Mouse (Mus musculus) hindbrain, embryonic 12.5 days (tissue): ENCODE measurements at regions not wholly inside any gene's neighbourhood (a gene's known extent, or its start where the extent isn't known, plus 50 kb on each side); places are given as distances from the start of the nearest gene placed in this dataset.

Experiments
- ATAC-seq: fragments of 200-750 bp; cut with Nextera tagmentation; 2 replicates; pipeline ENCODE4 v1.8.0; 2017; ENCODE audit warnings: moderate TSS enrichment; ENCODE audit not compliant: low FRiP score
- H3K27ac ChIP-seq: fragments of 300-500 bp; sonication (generic); 2 replicates; pipeline ENCODE4 v1.5.1; 2016; ENCODE audit warnings: mild to moderate bottlenecking
- H3K27me3 ChIP-seq: fragments of 300-500 bp; sonication (generic); 2 replicates; pipeline ENCODE4 v1.6.1; 2016; ENCODE audit warnings: mild to moderate bottlenecking
- H3K36me3 ChIP-seq: fragments of 300-500 bp; sonication (generic); 2 replicates; pipeline ENCODE4 v1.6.1; 2016; ENCODE audit warnings: mild to moderate bottlenecking
- H3K4me1 ChIP-seq: fragments of 300-500 bp; sonication (generic); 2 replicates; pipeline ENCODE4 v1.6.1; 2016
- H3K4me2 ChIP-seq: fragments of 300-500 bp; sonication (generic); replicated peaks from 2 replicates; pipeline ENCODE4 v1.6.1; 2016; ENCODE audit warnings: mild to moderate bottlenecking
- H3K4me3 ChIP-seq: fragments of 300-500 bp; sonication (generic); 2 replicates; pipeline ENCODE4 v1.5.1; 2016; ENCODE audit warnings: mild to moderate bottlenecking
- H3K9ac ChIP-seq: fragments of 300-500 bp; sonication (generic); 2 replicates; pipeline ENCODE4 v1.6.1; 2016; ENCODE audit warnings: mild to moderate bottlenecking, moderate library complexity
- H3K9me3 ChIP-seq: fragments of 300-500 bp; sonication (generic); replicated peaks from 2 replicates; pipeline ENCODE4 v1.6.1; 2016; ENCODE audit warnings: mild to moderate bottlenecking
- WGBS: fragments of 180-500 bp; shearing (Covaris S2); methylation state at CpG from one replicate; pipeline ENCODE4 v1.1.7; 2016; 5-methylcytosine and 5-hydroxymethylcytosine counted together

DNA sequence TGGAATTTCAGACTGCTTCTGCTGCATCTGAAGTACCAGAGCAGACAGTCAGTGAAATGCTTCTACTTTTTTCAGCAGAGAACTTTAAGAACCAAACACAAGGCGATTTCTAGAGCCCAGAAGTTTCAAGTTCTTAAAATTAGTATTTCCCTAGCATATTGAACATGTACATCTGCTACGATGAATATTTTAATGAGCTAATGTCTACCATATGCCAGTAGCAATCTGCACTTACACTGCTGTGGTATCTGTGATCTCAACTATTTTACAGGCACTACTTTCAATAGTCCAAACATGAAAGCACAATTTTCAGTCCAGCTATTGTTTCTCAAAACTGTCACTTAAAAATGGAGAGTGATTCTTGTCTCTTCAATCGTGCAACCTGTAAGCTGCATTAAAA is 339.9 kb upstream of the Smc2 start:
- Histone ChIP-seq H3K27me3 (no peaks in the 10 kb centered on the region), H3K27ac (no peak overlapping the region), H3K9me3 (no peaks in the 10 kb centered on the region), H3K9ac (no peak overlapping the region), H3K36me3 (no peaks in the 10 kb centered on the region), H3K4me2 (no peak overlapping the region), H3K4me1 (no peaks in the 10 kb centered on the region), H3K4me3 (no peak overlapping the region)
- no peak for ATAC-seq
- WGBS: 77% methylated on average over 3 of the region's 3 CpGs

DNA sequence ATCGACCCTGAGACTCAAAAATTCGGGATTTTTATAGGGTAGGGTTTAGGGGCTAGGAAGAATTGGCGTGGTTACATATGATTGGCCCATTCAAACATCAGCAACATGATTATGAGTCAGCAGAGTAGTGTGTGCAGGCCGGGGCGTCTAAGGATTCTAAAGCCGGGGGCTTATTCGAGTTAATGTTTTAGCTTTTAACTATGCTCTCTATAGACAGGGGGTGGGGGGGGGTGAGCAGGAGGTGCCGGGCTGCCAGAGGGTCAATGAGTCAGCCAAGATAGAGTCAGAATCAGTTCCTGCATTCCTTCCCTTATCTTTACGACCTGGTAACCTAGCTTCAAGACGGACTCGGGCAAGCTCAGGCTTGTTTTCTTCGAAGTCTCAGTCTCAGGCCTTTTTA is 333.2 kb upstream of the Smc2 start:
- Histone ChIP-seq H3K4me3 (no peak overlapping the region), H3K27me3 (no peaks in the 10 kb centered on the region), H3K36me3 (no peaks in the 10 kb centered on the region), H3K4me1 (no peaks in the 10 kb centered on the region), H3K4me2 (no peak overlapping the region), H3K9ac (no peak overlapping the region), H3K27ac (no peak overlapping the region), H3K9me3 (no peaks in the 10 kb centered on the region)
- WGBS: 86% methylated on average over 12 of the region's 12 CpGs
- no peak for ATAC-seq

DNA sequence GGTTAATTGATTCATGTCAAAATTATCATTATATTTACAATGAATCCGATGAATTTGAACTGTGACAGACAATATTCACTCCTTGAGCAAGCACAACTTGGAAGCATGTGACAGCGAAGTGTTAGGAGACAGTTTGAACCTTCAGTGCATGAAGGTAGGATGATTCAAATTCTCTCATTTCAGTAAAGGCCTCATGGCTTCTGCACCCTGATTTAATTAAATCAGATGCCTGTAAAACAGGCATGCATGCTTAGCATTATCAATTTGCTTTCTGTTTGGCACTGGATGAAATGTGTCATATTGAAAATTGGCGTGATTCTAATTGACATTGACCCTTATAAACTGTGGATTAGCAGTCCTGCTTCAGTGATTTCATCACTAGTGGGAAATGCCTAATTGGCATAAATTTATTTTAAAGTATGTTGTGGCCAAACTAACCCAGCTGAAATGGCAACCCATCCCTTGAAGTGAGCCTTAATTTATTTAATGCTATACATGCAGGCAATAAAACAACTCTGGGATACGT is 321.2 kb upstream of the Smc2 start:
- 77% methylated on average over 4 of the region's 4 CpGs for WGBS

DNA sequence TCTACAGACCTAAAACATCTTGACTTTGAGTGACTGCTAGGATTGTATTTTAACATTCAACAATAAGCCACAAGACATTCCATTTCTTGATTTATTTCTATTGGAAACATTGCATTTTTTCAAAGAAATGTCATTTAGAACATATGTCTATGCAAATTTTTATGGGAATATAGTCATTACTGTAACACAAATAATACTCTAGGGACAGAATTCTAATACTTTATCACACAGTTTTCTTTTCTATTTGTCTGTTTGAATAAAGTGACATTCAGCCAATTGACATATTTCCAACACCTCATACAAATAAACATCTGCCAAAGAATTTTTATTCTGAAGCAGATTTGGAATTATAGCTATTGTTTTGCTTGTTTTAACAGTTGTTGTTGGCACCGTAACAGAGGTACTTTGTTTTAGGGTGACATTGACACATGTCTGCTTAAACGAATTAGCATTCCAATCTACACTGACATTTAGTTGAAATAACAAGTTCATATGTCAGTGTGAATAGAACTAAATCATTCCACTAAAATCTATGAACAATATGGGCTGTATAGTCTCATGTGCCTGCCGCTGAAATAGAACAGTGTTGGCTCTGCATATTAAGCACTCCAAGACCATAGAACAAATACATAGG is 320.5 kb upstream of the Smc2 start:
- WGBS: 64% methylated on average over 3 of the region's 3 CpGs
- Histone ChIP-seq H3K27ac (no peak overlapping the region), H3K36me3 (no peaks in the 10 kb centered on the region), H3K9me3 (no peaks in the 10 kb centered on the region), H3K4me3 (no peak overlapping the region), H3K4me2 (no peak overlapping the region), H3K4me1 (no peaks in the 10 kb centered on the region), H3K27me3 (no peaks in the 10 kb centered on the region), H3K9ac (no peak overlapping the region)
- ATAC-seq: no peak

More for the DNA sequence above, 321.2 kb upstream of the Smc2 start:
- Histone ChIP-seq H3K4me1 (no peaks in the 10 kb centered on the region), H3K4me3 (no peak overlapping the region), H3K27ac (no peak overlapping the region), H3K4me2 (no peak overlapping the region), H3K27me3 (no peaks in the 10 kb centered on the region), H3K9ac (no peak overlapping the region), H3K36me3 (no peaks in the 10 kb centered on the region), H3K9me3 (no peaks in the 10 kb centered on the region)
- ATAC-seq: no peak

DNA sequence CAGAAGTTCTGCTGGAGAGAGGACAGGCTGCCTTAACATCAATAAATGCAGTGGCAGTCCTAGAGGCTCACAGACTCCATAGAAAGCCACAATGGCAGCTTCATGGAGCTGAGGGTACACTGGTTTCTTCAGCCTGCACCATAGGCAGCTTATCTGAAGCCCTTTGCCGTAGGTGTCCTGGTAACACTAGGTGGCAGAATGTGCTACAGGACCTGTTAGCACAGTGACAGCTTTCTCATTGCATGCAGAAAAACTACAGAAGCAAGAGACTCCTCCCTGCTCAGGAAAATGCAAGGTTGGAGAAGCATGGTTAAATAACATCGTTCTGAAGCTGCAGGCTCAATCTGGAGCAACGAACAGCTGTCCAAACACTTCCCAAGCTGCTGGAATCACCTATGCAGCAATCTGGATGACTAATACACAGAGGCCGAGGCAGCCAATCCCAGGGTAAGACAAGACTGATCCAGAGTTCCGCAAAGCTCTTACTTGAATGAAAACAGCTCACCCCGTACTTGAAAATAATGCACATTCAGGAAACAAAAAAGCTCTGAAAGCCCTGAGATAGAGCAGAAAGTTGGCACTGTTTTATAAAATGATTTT is 286.4 kb upstream of the Smc2 start:
- H3K9ac ChIP-seq: no peak overlapping the region
- no peaks in the 10 kb centered on the region for H3K4me1 ChIP-seq
- WGBS: 78% methylated on average over 6 of the region's 6 CpGs
- no peak overlapping the region for H3K4me2 ChIP-seq
- ATAC-seq: no peak
- no peaks in the 10 kb centered on the region for H3K36me3 ChIP-seq
- H3K4me3 ChIP-seq: no peak overlapping the region
- no peaks in the 10 kb centered on the region for H3K27me3 ChIP-seq
- no peaks in the 10 kb centered on the region for H3K9me3 ChIP-seq
- H3K27ac ChIP-seq: no peak overlapping the region

DNA sequence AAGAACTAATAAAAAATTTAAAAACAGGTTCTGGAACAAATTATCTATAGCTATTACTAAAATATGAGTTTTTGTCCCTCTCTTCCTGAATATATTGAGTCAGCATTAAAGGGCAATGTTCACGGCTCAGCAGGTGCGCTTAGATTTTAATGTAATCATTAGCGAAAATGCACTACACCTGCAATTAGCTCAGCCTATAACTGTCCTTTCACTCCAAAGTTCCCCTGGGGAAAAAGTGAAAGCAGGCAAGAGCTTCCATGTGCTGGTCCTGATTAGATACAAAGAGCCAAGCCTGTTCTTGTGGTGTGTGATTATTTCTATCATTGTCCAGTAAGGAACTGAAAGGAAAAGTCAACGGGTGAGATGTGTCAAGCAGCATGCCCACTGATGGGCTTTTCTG is 262.8 kb upstream of the Smc2 start:
- Histone ChIP-seq H3K9ac (no peak overlapping the region), H3K9me3 (no peaks in the 10 kb centered on the region), H3K4me1 (no peaks in the 10 kb centered on the region), H3K4me3 (no peak overlapping the region), H3K27ac (no peak overlapping the region), H3K4me2 (no peak overlapping the region), H3K27me3 (no peaks in the 10 kb centered on the region), H3K36me3 (no peaks in the 10 kb centered on the region)
- ATAC-seq: no peak
- WGBS: 83% methylated on average over 4 of the region's 4 CpGs

DNA sequence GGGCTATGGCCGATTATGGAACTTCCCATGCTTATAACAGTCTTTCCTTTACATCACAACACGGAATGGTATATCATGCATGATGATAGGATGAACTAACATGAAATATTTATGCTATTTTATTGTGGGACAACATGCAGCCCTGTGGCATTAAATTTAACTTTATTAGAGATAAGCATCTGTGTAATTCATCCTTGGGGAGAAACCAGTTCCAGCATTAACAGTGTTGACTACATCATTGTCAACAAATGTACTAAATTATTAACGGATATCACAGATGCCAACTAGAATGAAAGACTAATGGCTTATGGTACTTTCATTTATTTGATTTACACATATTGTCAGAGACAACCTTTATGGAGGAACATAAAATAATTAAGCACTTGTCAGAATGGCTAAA is 241.3 kb upstream of the Smc2 start:
- Histone ChIP-seq H3K9me3 (no peaks in the 10 kb centered on the region), H3K9ac (no peak overlapping the region), H3K4me2 (no peak overlapping the region), H3K4me3 (no peak overlapping the region), H3K36me3 (no peaks in the 10 kb centered on the region), H3K27ac (no peak overlapping the region), H3K4me1 (no peaks in the 10 kb centered on the region), H3K27me3 (no peaks in the 10 kb centered on the region)
- no peak; the same call in 1 of the 2 replicates for ATAC-seq
- WGBS: 76% methylated on average over 3 of the region's 3 CpGs

DNA sequence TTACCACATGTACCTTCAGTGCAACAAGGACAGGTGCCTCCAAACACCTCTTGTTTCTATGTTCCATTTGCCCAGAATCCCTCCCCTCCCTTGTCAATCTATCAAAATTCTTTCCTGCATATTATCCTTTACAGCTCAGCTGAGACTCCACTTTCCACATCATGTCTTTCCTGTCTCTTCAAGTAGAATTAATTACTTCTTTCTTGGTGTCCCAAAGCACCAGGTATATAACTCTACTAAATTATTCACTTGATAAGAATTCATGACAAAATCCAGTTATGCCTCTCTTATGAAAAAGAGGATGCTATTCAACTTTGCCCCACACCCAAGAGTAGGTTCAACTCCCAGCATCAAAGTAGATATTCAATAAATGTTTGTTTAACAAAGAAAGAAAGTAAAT is 228.4 kb upstream of the Smc2 start:
- Histone ChIP-seq H3K27me3 (no peaks in the 10 kb centered on the region), H3K4me2 (no peak overlapping the region), H3K9ac (no peak overlapping the region), H3K27ac (no peak overlapping the region), H3K9me3 (no peaks in the 10 kb centered on the region), H3K36me3 (no peaks in the 10 kb centered on the region), H3K4me3 (no peak overlapping the region), H3K4me1 (peaks cover 11% of the 10 kb centered on the region)
- ATAC-seq: no peak

DNA sequence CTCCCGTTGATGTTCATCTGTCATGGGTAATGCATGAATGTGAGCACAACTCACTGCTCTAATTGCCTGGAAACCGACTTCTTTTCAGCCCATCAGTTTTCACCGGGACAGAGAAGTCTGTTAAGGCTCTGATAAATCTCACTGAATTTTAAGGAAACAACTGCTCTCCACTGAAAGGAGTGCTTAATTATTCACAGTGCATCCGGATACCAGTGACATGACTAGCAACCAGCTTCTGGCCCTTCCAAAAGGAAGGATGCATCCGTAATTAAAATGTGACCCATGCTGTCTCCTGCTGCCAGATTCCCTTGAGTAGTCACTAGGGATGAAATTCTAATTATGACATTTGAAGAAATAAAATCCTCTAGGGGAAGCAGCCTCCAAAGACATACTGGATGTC is 228.0 kb upstream of the Smc2 start:
- WGBS: 32% methylated on average over 5 of the region's 5 CpGs
- Histone ChIP-seq H3K9ac (no peak overlapping the region), H3K4me1 (peaks cover 11% of the 10 kb centered on the region), H3K4me2 (no peak overlapping the region), H3K27me3 (no peaks in the 10 kb centered on the region), H3K4me3 (no peak overlapping the region), H3K27ac (peak overlapping the region; percentile 1; the same call in 1 of the 2 replicates), H3K9me3 (no peaks in the 10 kb centered on the region), H3K36me3 (no peaks in the 10 kb centered on the region)
- ATAC-seq: peak; percentile 79

DNA sequence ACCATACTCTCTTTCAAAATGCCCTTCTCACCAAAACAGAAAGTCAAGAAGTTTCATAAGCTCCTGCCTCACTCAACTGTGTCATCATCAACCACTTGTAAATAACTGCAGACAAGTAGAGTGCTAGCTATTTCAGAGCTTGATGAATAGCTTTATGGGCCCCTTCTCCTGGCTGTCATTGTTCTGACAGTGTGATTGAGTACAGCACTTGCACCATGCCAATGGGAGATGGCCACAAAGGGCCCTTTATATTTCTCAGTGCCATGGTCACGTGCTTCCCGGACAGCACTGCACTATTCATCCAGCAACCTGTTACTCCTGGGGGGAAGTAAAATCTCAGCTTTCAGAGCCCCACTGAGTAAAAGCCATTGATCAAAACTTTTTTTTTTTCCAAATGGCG is 225.7 kb upstream of the Smc2 start:
- Histone ChIP-seq H3K27me3 (no peaks in the 10 kb centered on the region), H3K36me3 (no peaks in the 10 kb centered on the region), H3K9ac (no peak overlapping the region), H3K4me2 (no peak overlapping the region), H3K4me3 (no peak overlapping the region), H3K9me3 (no peaks in the 10 kb centered on the region), H3K27ac (no peak overlapping the region), H3K4me1 (peaks cover 11% of the 10 kb centered on the region)
- WGBS: 36% methylated on average over 3 of the region's 3 CpGs
- peak; percentile 73 for ATAC-seq
